Mouse (Mus musculus): ENCODE results near the gene Slc30a7.

DNA sequence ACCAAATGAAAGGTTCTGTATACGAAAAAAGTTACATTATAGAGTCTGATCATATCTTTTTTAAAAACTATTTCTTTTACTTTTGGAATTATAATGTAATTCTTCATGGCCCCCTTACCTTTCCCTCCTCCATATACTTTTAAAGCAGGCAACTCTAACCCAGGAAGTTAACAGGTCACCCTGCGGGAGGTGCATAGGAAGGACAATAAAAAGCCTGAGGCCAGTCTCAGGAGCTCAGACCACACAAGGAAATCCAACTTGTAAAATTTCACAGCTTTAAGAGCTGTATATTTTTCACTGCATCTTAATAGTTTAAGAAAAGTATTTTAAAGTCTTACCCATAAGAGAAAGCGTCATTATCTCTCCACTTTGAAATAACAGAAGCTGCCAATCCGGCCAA, 14.6 kb downstream of the Slc30a7 start:
- no peak for TF ChIP-seq POLR2A (IDR thresholded peaks at IDR 0.05; ENCODE audit: insufficient read depth, low read depth, low read length)
- no peak for TF ChIP-seq CTCF (IDR thresholded peaks at IDR 0.05)
